Mouse (Mus musculus): Measurements from ENCODE around the gene Dsn1. TPM values are rescaled to one million over a fixed set of nuclear protein-coding genes. Genes with fewer than 3 reads are reported as not detected.
A peak's percentile ranks its signal among the peaks of the same experiment; 100 is the strongest.

Gene Dsn1
- polyA plus RNA-seq, 1 experiment, result 12.6 TPM

DNA sequence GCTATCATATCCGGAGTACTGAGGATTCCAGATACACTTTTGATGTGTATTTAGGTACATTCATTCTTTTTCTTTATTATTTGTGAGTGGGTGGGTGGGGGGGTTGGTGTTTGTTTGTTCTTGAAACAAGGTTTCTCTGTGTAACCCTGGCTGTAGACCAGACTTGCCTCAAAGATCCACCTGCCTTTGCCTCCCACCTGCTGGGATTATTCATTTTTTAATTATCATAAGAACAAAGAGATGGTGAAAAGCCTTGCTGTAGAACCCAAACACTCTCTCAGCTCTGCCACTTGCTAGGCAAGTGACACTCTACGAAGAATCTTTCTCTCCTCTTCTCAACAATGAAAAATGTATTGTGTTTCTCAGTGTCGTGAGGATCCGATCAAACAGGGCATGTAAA, 12.3 kb upstream of the Dsn1 start:
- no peak for DNase-seq (ENCODE audit: low read depth)
- TF ChIP-seq POLR2A (IDR thresholded peaks at IDR 0.05; ENCODE audit: borderline replicate concordance, extremely low read depth, insufficient read depth, insufficient read length, poor library complexity, severe bottlenecking) (no peak), CTCF (IDR thresholded peaks at IDR 0.05; ENCODE audit: borderline replicate concordance, extremely low read depth, insufficient read depth, insufficient read length) (no peak)

DNA sequence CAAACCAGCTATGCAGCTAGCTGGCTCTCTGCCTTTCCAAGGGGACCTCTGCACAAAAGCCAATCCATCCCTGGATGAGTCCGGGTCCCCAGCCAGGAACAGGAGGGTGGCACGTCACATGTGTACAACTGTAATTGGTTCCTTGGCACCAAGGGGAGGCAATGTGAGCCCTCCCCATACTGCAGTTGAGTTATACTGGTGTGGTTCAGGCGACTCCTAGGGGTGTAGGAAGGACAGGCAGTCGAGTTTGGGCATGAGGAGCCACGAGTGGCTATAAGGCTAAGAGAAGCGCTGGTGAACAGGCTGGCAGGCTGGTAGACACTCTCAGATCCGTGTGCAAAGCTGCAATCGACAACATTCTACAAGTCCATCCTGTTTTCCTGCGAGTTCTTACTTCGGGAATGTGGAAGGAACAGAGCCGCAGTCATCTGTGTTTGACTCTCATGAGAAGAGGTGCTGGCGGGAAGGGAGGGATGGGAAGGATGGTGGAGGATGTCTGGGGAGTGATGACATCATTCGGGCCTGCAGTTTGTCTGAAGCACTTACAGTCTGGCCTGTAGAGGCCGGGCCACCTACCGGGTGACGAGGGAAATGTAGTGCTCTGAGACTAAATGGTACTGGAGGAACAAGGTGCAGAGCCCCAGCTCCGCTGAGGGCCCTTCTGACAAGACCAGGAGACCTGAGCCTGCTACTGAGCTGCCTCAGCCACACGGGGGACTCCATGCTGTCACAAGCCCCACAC, 9.7 kb upstream of the Dsn1 start:
- no peak for DNase-seq (ENCODE audit: low read depth)
- TF ChIP-seq CTCF (IDR thresholded peaks at IDR 0.05; ENCODE audit: borderline replicate concordance, extremely low read depth, insufficient read depth, insufficient read length), result no peak
- no peak for TF ChIP-seq POLR2A (IDR thresholded peaks at IDR 0.05; ENCODE audit: borderline replicate concordance, extremely low read depth, insufficient read depth, insufficient read length, poor library complexity, severe bottlenecking)

DNA sequence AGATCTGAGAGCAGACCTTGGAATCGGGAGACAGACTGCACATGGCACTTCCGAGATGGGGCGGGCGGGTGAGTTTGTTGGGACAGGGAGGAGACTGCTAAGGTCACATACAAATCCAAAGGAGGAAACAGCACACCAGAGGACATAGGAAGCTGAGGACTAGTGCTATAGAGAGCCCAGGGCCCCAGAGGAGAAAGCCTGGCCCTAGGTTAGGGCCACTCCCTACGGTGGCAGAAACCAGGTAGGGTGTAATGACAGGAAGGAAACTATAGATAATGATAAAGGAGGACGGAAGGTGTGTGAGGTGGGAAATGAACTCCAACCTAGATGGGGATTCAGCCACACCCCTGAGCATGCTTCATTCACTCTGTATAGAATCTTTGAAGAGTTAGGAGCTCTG, 5.4 kb upstream of the Dsn1 start:
- no peak for TF ChIP-seq POLR2A (IDR thresholded peaks at IDR 0.05; ENCODE audit: borderline replicate concordance, extremely low read depth, insufficient read depth, insufficient read length, poor library complexity, severe bottlenecking)
- TF ChIP-seq CTCF (IDR thresholded peaks at IDR 0.05; ENCODE audit: borderline replicate concordance, extremely low read depth, insufficient read depth, insufficient read length), result no peak

DNA sequence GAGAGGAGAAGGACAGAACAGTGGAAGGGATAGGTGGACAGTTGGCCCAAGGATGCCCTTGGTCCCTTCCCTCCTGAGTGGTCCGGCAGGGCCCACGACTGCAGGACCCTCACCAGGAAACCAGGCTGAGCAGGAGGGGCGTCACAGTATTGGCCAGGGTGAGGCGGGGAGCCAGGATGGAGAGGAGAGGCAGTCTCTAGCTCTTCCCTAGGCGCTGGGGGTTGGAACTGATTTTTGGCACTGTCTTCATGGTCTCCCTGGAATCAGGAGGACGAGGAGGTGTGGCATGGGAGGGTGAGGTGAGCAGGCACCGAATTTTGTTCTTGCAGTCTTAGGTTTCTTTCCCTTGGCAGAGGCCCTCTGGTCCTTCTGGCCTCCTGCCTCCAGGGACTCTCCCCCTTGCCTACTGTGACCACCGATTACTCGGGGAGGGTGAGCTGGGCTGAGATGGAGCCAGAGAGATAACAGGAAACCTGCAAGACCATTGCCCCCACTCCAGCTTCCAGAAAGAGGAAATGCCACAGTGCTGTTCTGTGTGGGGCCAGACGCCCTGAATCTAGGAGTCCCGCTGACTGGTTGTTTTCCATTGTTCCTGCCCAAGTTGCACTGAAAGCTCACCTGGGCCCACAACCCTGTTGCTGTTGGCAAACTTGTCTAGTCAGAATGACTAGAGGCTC, 3.8 kb upstream of the Dsn1 start:
- TF ChIP-seq POLR2A (IDR thresholded peaks at IDR 0.05; ENCODE audit: borderline replicate concordance, extremely low read depth, insufficient read depth, insufficient read length, poor library complexity, severe bottlenecking) (no peak), CTCF (IDR thresholded peaks at IDR 0.05; ENCODE audit: borderline replicate concordance, extremely low read depth, insufficient read depth, insufficient read length) (no peak)
- no peak for DNase-seq (ENCODE audit: low read depth)

More for the DNA sequence above, 5.4 kb upstream of the Dsn1 start:
- DNase-seq (ENCODE audit: low read depth), result no peak

DNA sequence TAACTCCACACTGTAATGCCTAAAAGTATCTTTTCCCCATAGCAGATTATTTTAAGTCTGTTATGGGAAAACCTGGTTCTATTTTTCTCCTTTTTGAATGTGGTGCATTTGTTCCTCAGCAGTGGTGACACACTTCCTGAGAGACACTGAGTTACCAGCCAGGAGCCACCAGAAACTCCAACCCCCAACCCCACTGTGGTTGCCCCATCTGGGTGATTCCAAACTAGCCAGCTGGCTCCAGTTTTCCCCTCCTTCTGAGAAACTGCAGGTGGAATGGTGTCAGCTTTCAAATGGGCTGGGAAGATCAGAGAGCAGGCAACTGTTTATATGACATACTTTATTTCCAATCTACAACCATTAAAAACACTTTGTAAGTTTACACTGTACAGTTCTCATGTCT, 3.2 kb upstream of the Dsn1 start:
- no peak for TF ChIP-seq CTCF (IDR thresholded peaks at IDR 0.05; ENCODE audit: borderline replicate concordance, extremely low read depth, insufficient read depth, insufficient read length)
- TF ChIP-seq POLR2A (IDR thresholded peaks at IDR 0.05; ENCODE audit: borderline replicate concordance, extremely low read depth, insufficient read depth, insufficient read length, poor library complexity, severe bottlenecking), result no peak
- DNase-seq (ENCODE audit: low read depth), result no peak

DNA sequence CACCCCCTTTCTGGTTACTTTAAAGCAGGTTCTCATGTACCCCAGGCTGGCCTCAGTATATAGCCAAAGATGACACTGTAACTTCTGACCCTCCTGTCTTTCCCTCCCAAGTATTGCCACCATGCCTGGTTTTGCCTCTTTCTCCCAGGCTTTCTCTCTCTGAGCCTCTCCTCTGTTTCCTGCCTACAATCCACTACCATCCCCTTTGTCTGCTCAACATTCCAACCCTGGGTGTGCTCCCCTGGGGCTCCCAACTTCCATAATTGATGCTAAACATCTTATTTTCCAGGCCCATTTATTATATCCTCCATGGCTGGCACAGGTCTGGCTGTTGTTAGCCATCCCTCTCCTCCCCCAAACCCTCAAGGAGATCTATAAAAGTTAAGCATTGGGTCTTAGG, 1.6 kb upstream of the Dsn1 start:
- no peak for DNase-seq (ENCODE audit: low read depth)
- TF ChIP-seq POLR2A (IDR thresholded peaks at IDR 0.05; ENCODE audit: borderline replicate concordance, extremely low read depth, insufficient read depth, insufficient read length, poor library complexity, severe bottlenecking), result no peak
- TF ChIP-seq CTCF (IDR thresholded peaks at IDR 0.05; ENCODE audit: borderline replicate concordance, extremely low read depth, insufficient read depth, insufficient read length), result no peak

DNA sequence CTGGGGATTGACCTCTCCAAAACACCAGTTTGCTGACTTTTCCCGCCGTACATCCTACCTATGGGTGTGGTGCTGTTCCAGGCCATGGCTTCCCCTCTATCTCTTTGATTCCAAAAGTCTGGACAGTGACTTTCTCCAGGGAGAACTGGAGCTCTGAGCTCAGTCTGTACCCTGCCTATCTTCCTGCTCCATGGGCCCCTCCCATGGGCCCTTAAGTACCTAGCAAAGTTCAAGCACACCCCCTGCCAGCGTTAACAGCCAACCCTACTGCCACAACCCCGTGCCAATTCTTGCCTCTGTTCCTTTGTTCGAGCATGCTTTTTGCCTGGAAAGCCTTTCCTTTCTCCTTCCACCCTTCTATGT, 261 bp upstream of the Dsn1 start:
- no peak for DNase-seq (ENCODE audit: low read depth)

DNA sequence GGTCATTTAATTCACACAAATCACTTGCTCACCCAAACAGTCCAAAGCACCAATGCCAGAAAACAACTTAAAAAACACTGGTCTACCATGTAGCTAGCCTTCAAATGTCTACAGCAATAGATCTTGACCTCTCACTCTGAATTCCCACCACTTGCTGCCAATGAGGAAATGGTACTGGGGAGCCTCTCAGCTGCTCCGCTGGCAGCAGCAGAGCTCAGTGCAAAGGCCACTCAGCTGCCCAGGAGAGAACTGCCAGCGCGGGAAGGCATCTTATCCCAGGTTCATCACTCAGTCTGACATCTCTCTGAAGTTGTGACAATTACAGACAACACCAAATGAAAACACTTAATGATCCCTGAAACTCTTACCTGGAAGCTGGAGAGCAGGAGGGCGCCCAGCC, 4.6 kb downstream of the Dsn1 start:
- TF ChIP-seq CTCF (IDR thresholded peaks at IDR 0.05; ENCODE audit: borderline replicate concordance, extremely low read depth, insufficient read depth, insufficient read length), result no peak
- TF ChIP-seq POLR2A (IDR thresholded peaks at IDR 0.05; ENCODE audit: borderline replicate concordance, extremely low read depth, insufficient read depth, insufficient read length, poor library complexity, severe bottlenecking), result no peak
- DNase-seq (ENCODE audit: low read depth), result no peak

More for the DNA sequence above, 261 bp upstream of the Dsn1 start:
- TF ChIP-seq CTCF (IDR thresholded peaks at IDR 0.05; ENCODE audit: borderline replicate concordance, extremely low read depth, insufficient read depth, insufficient read length), result no peak
- no peak for TF ChIP-seq POLR2A (IDR thresholded peaks at IDR 0.05; ENCODE audit: borderline replicate concordance, extremely low read depth, insufficient read depth, insufficient read length, poor library complexity, severe bottlenecking)

DNA sequence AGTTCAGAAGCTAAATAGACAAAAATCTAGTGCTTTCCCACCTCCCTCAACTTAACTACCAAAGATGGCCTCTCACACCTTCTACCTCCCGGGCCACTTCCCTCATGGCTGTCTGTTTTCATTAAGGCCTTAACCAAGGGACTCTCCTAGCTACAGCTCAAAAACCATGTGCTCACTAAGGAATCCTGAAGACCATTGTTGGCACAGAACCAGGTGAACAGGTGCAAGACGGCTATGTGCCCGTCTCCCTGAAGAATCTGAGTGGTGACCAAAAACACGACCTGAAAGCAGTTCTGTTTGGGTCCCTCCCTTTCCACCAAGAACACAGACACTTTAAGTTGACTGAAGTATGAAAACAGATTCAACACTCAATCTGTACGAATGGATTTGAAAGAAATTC, 8.7 kb downstream of the Dsn1 start:
- no peak for DNase-seq (ENCODE audit: low read depth)
- TF ChIP-seq POLR2A (IDR thresholded peaks at IDR 0.05; ENCODE audit: borderline replicate concordance, extremely low read depth, insufficient read depth, insufficient read length, poor library complexity, severe bottlenecking) (no peak), CTCF (IDR thresholded peaks at IDR 0.05; ENCODE audit: borderline replicate concordance, extremely low read depth, insufficient read depth, insufficient read length) (no peak)

DNA sequence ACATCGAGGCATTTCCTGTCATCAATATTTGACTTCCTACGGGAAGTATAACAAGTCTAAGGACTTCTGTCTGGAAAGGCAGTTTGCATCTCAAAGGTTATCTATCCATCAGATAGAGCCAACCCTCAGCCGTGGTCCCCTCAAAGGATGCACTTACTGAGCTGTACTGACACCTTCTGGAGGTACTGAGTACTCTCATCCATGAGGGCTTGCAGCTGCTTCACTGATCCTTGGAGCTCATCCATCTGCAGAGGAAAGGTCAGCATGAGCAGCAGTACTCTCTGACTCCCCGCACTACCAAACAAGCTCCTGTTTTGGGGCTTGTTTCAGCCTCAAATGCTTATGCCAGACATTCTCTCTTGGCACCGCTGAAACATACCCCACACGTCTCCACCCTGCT, 10.4 kb downstream of the Dsn1 start:
- TF ChIP-seq POLR2A (IDR thresholded peaks at IDR 0.05; ENCODE audit: borderline replicate concordance, extremely low read depth, insufficient read depth, insufficient read length, poor library complexity, severe bottlenecking) (no peak), CTCF (IDR thresholded peaks at IDR 0.05; ENCODE audit: borderline replicate concordance, extremely low read depth, insufficient read depth, insufficient read length) (peak; percentile 67; the same call in 1 of the 2 replicates)
- peak; percentile 64 for DNase-seq (ENCODE audit: low read depth)

DNA sequence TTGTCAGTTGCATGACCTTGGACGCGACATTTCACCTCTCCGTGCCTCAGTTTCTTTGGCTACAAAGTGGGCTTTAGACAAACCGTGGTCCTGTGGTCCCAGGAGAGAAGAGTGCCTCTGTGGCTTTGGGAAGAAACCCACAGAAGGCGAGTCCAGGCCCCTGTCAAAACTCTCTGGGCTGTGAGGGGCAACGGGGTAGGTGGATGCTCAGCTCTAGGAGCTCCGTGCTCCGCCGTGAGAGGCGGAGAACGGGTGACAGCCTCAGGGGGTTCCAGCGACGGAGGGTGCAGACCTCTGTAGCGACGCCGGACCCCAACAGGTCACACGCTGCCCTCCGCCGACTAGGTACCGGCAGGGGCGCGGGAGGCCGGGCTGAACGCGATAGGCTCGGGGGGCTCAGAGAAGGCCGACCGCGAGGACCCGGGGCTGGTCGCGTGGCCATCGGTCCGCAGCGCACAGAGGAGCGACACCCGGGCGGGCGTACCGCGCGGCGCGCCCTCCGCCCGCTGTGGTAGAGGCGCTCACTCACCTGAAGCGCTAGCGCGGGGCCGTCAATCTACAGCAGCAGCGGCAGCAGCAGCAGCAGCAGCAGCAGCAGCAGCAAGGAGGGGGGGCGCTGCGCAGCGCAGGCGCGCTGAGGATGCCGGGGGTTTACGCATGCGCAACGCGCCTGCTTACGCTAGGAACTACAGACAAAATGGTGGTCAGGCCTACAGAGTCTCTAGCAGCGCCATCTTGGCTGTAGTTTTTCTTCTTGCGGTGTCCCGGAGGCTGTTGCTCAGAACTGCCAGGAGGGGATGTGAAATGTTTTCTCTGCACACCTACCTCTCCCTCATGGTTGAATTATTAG, 15.3 kb downstream of the Dsn1 start, which contains the start of gene Ndrg3:
Gene Ndrg3 (minus strand): TSS at position 587 of the 850 bp plus-strand sequence.
- TF ChIP-seq CTCF (IDR thresholded peaks at IDR 0.05; ENCODE audit: borderline replicate concordance, extremely low read depth, insufficient read depth, insufficient read length) (peak; percentile 47; the same call in 1 of the 2 replicates), POLR2A (IDR thresholded peaks at IDR 0.05; ENCODE audit: borderline replicate concordance, extremely low read depth, insufficient read depth, insufficient read length, poor library complexity, severe bottlenecking) (peak; percentile 47; the same call in 1 of the 2 replicates)
- DNase-seq (ENCODE audit: low read depth), result peak; percentile 99

Measured in brain, embryonic 14.5 days (tissue).